Comparison of ENCODE assay signal across 8 mouse cellular contexts in the genomic region with DNA sequence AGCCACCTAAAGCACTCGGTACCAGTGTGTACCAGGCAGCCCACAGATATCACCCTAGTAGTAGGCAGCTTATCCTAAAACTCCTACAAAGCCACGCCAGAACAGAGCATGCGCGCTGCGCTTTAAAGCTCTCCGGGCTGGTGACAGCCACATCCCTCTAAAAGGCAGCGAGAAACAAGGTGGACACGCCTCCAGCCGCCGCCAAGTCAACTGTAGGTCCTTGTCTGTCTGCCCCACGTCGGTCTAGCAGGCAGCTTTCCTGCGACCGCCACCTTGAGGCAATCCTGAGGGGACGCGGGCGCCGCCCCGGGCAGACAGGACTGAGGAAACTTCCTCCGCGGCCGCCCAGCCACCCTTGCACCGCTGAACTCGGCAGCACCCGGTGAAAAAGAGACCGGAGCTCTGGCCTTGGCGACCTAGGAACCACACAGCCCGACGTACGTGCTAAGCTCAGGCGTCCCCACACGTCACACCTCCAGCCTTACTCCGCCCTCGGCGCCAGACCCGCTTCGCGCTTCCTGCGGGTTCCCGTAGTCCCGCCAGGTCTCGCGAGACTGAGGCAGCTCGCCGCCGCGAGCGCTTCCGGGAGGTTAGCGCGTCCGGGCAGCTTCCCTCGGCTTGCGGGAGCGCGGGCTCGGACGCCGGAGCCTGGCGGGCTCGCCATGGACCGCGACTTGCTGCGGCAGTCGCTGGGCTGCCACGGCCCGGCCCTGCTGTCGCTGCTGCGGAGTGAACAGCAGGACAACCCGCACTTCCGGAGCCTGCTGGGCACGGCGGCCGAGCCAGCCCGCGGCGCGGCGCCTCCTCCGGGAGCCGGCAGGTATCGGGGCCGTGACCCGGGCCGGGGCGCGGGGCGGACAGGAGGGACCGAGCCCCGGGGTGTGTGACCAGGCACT. TPM values are rescaled to one million over a fixed set of nuclear protein-coding genes. Genes with fewer than 3 reads are reported as not detected.
A peak's percentile ranks its signal among the peaks of the same experiment; 100 is the strongest.
DNase-seq lines count a peak whose midpoint lies in the region; ATAC-seq lines count a peak whose summit lies in the region.

A gene (plus strand): TSS at position 216 of the 896 bp plus-strand sequence.

- ATAC-seq in hindbrain, embryonic 11.5 days (ENCODE audit: low FRiP score) = peak; percentile 100

- H3K36me3 ChIP-seq in hindbrain, embryonic 11.5 days (ENCODE audit: control insufficient read depth, insufficient read depth, low read length) = no peaks in the 10 kb centered on the region

- peak; percentile 98 for DNase-seq in Muller cell, postnatal 12 days (ENCODE audit: inconsistent ontology term)
- DNase-seq in cerebellum, adult 9-11 months = peak; percentile 98
- DNase-seq in frontal cortex, adult 2 months (ENCODE audit: extremely low spot score in 1 of 2, low spot score in 1 of 2) = peak; percentile 89 to 98
- DNase-seq in hindbrain, embryonic 11.5 days (ENCODE audit: low spot score) = peak; percentile 97
- peak; percentile 97 to 98 for DNase-seq in layer of hippocampus, postnatal 10 days (ENCODE audit: low spot score in 2 of 2)
- DNase-seq in lung, postnatal 10 days = peak; percentile 99
- peak; percentile 98 for DNase-seq in ovary, postnatal 36 days (ENCODE audit: low spot score)
- peak; percentile 99 for DNase-seq in thymus, postnatal 25 days

- H3K4me2 ChIP-seq in hindbrain, embryonic 11.5 days (replicated peaks; ENCODE audit: low read depth, low read length) = peak within 1 kb of the TSS; percentile 58

- no peaks in the 10 kb centered on the region for H3K9me3 ChIP-seq in hindbrain, embryonic 11.5 days (ENCODE audit: control insufficient read depth, low read length)

- H3K4me1 ChIP-seq in hindbrain, embryonic 11.5 days (replicated peaks; ENCODE audit: control insufficient read depth, insufficient read depth, low read length) = no peaks in the 10 kb centered on the region

- peak within 1 kb of the TSS; percentile 98 for H3K27ac ChIP-seq in hindbrain, embryonic 11.5 days (ENCODE audit: low read depth, low read length)

- H3K27me3 ChIP-seq in hindbrain, embryonic 11.5 days (ENCODE audit: control insufficient read depth, insufficient read depth, low read length) = no peaks in the 10 kb centered on the region

- H3K4me3 ChIP-seq in hindbrain, embryonic 11.5 days (ENCODE audit: low read depth, low read length) = peak within 1 kb of the TSS; percentile 95

- WGBS in hindbrain, embryonic 11.5 days = under 1% methylated on average over 72 of the region's 90 CpGs

- peak within 1 kb of the TSS; percentile 96 for H3K9ac ChIP-seq in hindbrain, embryonic 11.5 days (ENCODE audit: low read depth, low read length)

RNA-seq across cellular contexts. Expression of the gene that starts here (rescaled TPM):
- 76.5 and 79.9 TPM in 2 replicates for polyA plus RNA-seq in frontal cortex, adult 2 months (2012; rRNA removed)
- 62.7 and 82.3 TPM in 2 replicates for polyA plus RNA-seq in hindbrain, embryonic 11.5 days (2014; fragmentation: Nextera tagmentation; extraction: Ambion mirVana)
- total RNA-seq in layer of hippocampus, postnatal 10 days (2021) = 10 to 100 TPM; 64.7 to 85.1 TPM

Comparison
In these comparisons a context has a peak if more than half of its experiments do, and no peak if none do; other contexts are left out.
1. Peak in every context shown above with its lines: DNase-seq, ATAC-seq, H3K4me3 ChIP-seq and H3K27ac ChIP-seq.